Mouse (Mus musculus): ENCODE results near the gene Nup88.
"Not testable (repeated sequence)": the region's sequence is repeated elsewhere in the genome, so short reads cannot be mapped to it uniquely, and the experiment has no call there.

Gene Nup88

GRCm38 (mm10) chr11:70970560-70971540 is 1.1 kb upstream of the Nup88 start:
- no peak for DNase-seq (ENCODE audit: low spot score in 2 of 2)

DNA sequence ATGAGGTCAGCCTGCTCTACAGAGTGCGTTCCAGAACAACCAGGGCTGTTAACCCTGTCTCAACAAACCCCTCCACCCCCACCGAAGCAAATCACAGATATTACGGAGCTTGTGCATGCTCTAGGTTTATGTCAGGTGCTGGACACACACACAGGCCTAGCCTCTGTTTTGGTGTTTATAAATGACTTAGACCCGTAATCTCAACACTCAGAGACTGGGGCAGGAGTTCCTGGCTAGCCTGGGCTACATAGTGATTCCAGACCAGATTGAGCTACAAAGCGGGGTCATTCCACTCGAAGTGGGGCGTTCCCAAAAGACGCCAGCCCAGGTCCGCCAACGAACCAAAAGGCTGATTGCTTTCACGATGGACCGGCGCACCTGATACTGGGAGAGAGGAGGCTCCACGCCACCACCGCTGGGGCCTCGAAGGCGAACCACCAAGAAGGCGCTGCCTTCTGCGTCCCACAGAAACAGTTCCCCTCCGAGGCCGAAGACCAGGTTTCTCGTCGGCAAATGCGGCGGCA is 440 bp downstream of the Nup88 start:
- no peak for DNase-seq (ENCODE audit: low spot score in 2 of 2)

DNA sequence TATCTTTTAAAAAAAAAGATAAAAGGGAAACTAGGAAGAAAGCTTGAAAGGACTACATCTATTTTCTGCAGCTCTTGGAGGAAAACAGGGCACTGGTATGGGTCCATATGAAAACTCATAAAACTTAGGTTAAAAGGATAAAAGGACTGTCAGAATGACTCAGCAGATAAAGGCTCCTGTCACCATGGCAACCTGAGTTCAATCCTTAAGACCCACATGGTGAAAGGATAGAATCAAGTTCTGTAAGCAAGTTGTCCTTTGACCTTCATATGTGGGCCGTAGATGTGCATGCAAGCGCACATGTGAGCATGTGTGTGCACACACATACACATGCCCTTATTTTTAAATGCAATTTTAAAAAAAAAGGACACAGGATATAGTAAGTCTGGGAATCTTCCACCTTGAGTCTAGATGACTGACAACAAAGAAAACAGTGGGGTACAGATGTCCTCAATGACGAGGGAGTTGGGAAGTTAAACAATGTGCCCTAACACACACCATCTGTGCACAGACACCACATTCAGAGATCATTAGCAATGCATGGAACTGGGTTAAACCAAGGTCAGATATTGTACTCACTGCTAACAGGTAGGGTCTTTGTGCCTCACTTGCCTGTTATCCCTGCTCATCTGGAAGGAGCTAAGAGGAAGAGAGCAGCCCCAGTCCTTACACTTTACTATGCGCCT is 5.4 kb downstream of the Nup88 start:
- DNase-seq (ENCODE audit: low spot score in 2 of 2) = no peak

- no peak for DNase-seq (ENCODE audit: low spot score in 2 of 2)
These were observed 8.8 kb downstream of the Nup88 start for GRCm38 (mm10) chr11:70960786-70961554.

GRCm38 (mm10) chr11:70954711-70955110 is 15.1 kb downstream of the Nup88 start:
- no peak for DNase-seq (ENCODE audit: low spot score in 2 of 2)

DNA sequence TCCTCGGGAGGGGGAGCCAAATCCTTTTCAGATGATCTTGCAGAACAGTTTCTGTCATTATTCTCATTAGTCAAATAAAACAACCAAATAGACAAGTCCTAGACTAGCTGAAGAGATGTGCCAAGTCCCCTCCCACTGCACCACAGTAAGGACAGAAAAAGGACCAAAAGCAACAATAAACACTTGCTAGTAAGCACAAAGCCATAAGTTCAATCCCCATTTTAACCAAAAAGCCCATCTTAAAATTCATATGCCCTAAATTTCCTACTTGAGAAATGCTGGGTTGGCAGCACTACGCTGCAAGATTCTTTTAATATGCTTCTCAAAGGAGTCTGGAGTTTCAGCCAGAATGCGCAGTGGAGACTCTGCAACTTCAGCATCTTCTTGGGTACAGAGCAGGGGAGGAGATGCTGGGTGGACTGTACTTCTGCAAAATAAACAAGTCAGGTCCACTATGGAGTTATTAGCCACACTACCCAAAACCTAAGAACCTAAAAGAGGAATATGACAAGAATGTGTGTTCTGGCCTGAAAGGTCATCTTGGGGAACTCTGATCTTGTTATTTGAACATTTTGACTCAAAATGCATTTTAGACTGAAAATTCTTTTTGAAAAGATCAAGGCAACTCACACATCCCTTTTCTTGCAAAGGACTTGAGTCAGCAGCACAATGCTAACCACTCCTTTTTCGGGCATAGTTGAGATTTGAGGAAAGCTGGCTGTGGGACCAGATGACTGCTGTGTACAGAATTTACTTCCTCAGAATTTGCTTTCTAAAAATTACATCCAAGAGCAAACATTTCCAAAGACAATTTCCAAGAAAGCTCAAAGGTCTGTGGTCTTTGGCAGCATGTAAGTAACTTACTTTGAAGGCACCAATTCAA is 24.6 kb downstream of the Nup88 start:
- no peak for DNase-seq (ENCODE audit: low spot score in 2 of 2)

DNA sequence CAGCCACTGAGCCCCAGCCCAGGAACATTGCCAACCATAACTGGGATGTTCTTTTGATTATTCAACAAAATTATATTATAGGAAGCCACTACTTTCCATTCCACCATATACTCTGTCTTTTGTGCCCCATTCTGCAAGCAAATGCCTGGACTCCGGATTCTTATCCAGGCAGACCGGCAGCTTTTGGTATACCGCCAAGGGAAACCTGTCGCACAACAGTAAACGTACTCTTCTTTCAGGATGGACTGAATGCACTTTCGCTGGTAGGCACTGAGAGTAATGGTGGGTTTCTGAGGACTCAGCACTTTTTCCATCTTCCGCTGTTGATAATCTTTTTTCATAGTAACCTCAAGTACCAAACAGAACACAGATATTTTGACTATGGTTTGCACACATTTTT is 26.1 kb downstream of the Nup88 start:
- DNase-seq (ENCODE audit: low spot score in 2 of 2) = no peak

- DNase-seq (ENCODE audit: low spot score in 2 of 2) = no peak
These were observed 27.2 kb downstream of the Nup88 start for GRCm38 (mm10) chr11:70942596-70942995.

- DNase-seq (ENCODE audit: low spot score in 2 of 2) = no peak
These were observed 34.5 kb downstream of the Nup88 start for GRCm38 (mm10) chr11:70935316-70935715.

- no peak for DNase-seq (ENCODE audit: low spot score in 2 of 2)
These were observed 38.3 kb downstream of the Nup88 start for GRCm38 (mm10) chr11:70931461-70931860.

DNA sequence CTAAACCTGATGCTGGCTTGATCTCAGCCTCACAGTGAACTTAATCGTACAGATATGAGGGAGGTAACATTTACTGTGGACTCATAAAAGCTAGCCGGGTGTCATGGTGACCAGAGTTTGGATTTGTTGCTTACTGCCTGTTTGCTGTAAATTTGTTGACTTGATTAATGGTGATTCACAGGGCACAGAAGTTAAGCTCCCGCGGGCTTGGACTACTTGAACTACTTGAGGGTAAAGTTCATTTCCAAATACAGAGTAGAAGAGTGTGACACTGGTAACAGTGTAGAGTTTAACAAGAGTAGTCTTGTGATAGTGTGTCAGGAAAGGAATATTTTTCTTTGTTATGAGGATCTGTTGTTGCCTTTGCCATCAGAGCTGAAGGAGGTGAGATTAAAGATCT is 50.2 kb downstream of the Nup88 start:
- no peak for DNase-seq (ENCODE audit: low spot score in 2 of 2)

- DNase-seq (ENCODE audit: low spot score in 2 of 2) = no peak
These were observed 51.9 kb downstream of the Nup88 start for GRCm38 (mm10) chr11:70917896-70918295.

DNA sequence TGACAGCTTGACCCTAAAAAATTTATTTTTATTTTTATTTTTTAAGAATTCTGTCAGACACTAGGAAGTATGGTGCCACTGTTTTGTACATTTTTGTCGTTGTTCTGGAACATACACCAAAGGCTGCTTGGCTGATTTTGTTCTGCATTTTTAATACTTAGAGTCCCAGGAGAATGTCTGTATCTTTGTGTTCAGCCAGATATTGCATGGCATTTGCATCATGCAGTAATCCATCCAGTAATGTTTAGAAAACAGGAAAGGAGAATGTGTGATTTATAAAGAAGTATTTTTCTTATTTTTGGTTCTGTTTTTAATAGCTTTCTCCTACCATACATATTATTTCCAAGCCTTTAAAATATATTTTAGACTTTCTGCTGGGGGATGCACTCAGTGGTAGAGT is 57.9 kb downstream of the Nup88 start:
- DNase-seq (ENCODE audit: low spot score in 2 of 2) = no peak

GRCm38 (mm10) chr11:70911323-70911722 is 58.5 kb downstream of the Nup88 start:
- no peak for DNase-seq (ENCODE audit: low spot score in 2 of 2)

GRCm38 (mm10) chr11:70906681-70907080 is 63.1 kb downstream of the Nup88 start:
- DNase-seq (ENCODE audit: low spot score in 2 of 2) = no peak

- not testable (repeated sequence) for DNase-seq (ENCODE audit: low spot score in 2 of 2)
These were observed 71.6 kb downstream of the Nup88 start for GRCm38 (mm10) chr11:70898182-70898581.

DNA sequence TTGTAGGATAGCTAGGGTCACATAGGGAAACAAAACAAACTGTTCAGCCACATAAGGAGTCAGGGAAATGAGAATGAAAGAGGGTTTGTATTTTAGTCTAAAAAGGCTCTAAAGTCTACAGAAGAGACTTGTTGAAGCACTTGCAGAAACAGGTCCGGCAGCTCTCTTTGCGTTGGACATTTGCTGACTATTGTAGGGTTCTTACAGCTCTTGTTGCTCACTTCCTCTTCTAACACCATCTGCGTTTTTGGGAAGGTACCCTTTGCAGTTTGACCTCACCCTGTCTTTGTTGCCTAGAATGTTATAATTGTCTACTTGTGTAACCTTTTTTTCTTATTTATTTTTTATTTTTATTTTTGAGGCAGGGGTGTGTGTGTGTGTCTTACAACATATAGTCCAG is 72.1 kb downstream of the Nup88 start:
- no peak for DNase-seq (ENCODE audit: low spot score in 2 of 2)
